Mouse (Mus musculus): ENCODE measurements at regions not wholly inside any gene's neighbourhood (a gene's known extent, or its start where the extent isn't known, plus 50 kb on each side); places are given as distances from the start of the nearest gene placed in this dataset.

DNA sequence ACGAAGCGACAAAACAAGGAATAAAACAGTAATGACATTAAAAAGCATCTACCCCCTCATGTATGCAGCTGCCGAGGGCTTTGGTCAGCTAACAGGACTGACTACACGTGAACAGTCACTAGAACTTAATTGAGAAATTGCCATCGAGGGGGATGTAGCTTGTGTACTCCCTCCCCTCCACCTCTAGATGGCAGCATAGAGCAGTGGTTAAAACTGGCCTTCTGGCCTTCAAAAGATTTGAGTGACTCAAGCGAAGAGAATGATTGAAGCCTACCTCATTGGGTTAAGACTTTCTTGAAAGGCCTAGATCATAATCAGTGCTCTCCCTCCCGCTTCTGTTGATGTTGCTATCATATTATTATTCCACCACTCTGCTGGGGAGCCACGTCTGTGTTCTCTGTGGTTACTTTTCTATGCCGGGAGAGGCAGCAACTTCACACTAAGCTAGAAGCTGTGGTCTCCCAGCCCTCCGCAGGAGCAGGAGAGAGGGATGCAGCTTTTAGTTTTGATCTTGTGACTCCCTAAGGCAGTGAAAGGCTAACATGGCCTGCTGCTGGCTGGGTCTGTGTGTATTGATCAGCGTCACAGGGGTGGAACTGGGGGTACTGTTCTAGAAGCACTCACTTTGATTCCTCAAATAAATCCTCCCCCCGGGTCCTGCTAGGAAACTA is 132.7 kb upstream of the Hs3st2 start:
- Histone ChIP-seq H3K9ac (replicated peaks; ENCODE audit: low read depth, low read length) (no peak overlapping the region), H3K36me3 (ENCODE audit: control insufficient read depth, insufficient read depth, low read length) (no peaks in the 10 kb centered on the region), H3K9me3 (ENCODE audit: control insufficient read depth, low read length) (no peaks in the 10 kb centered on the region), H3K27ac (ENCODE audit: low read depth, low read length) (peak overlapping the region; percentile 45; the same call in 1 of the 2 replicates), H3K4me1 (ENCODE audit: control insufficient read depth, insufficient read depth, low read length) (no peaks in the 10 kb centered on the region), H3K4me3 (ENCODE audit: low read depth, low read length) (no peak overlapping the region), H3K27me3 (ENCODE audit: control insufficient read depth, insufficient read depth, low read length) (no peaks in the 10 kb centered on the region), H3K4me2 (ENCODE audit: low read depth, low read length) (no peak overlapping the region)
- 48% methylated on average over 12 of the region's 12 CpGs for WGBS
- peak; percentile 70 for ATAC-seq (ENCODE audit: low read depth)

DNA sequence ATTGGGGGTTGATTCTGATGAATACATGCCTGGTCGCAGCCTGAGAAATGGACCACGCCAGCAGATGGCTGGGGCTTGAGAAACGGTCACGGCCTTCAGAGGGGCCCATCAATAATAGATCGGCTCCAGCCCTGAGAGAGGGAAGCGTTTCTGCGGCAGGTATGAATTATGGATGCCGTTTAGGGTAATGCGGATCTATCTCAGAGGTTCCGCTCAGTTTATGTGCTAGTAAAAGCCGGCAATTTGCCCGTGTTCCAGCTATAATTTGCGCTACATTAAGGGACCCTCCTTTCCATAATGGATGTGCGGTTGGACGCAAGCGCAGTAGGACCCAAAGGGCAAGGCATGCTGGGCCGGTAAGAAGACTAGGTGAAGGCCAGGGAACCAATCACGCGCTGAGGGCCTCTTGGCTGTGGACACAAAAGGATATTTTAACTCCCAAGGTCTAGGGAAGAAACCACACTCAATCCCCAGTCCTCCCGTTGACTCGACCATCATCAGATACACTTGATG is 132.1 kb upstream of the Hs3st2 start:
- ATAC-seq (ENCODE audit: low read depth): peak; percentile 71; the same call in 1 of the 2 replicates
- no peak overlapping the region for H3K4me3 ChIP-seq (ENCODE audit: low read depth, low read length)
- 62% methylated on average over 21 of the region's 21 CpGs for WGBS
- peak overlapping the region; percentile 45; the same call in 1 of the 2 replicates for H3K27ac ChIP-seq (ENCODE audit: low read depth, low read length)
- H3K9me3 ChIP-seq (ENCODE audit: control insufficient read depth, low read length): no peaks in the 10 kb centered on the region
- no peaks in the 10 kb centered on the region for H3K4me1 ChIP-seq (ENCODE audit: control insufficient read depth, insufficient read depth, low read length)
- H3K9ac ChIP-seq (replicated peaks; ENCODE audit: low read depth, low read length): no peak overlapping the region
- no peaks in the 10 kb centered on the region for H3K36me3 ChIP-seq (ENCODE audit: control insufficient read depth, insufficient read depth, low read length)
- H3K4me2 ChIP-seq (ENCODE audit: low read depth, low read length): no peak overlapping the region
- H3K27me3 ChIP-seq (ENCODE audit: control insufficient read depth, insufficient read depth, low read length): no peaks in the 10 kb centered on the region

DNA sequence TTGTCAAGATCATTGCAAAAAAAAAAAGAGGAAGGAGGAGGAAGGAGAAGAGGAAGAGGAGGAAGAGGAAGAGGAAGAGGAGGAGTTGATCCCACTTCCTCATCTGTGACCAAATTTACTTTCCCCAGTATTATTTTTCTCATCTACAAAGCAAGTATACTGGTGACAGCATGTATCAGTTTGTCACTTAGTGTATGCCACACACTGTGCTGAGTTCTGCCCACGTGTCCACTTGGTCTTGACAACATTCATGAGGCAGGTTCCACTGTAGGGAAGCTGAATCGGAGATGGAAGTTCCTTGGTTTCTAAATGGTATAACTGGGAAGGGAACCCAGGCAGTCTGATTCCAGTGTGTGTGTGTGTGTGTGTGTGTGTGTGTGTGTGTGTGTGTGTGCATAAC is 122.3 kb upstream of the Hs3st2 start:
- no peak for ATAC-seq (ENCODE audit: low read depth)
- Histone ChIP-seq H3K4me2 (ENCODE audit: low read depth, low read length) (no peak overlapping the region), H3K9ac (replicated peaks; ENCODE audit: low read depth, low read length) (no peak overlapping the region), H3K27me3 (ENCODE audit: control insufficient read depth, insufficient read depth, low read length) (no peaks in the 10 kb centered on the region), H3K36me3 (ENCODE audit: control insufficient read depth, insufficient read depth, low read length) (no peaks in the 10 kb centered on the region), H3K9me3 (ENCODE audit: control insufficient read depth, low read length) (no peaks in the 10 kb centered on the region), H3K27ac (ENCODE audit: low read depth, low read length) (no peak overlapping the region), H3K4me3 (ENCODE audit: low read depth, low read length) (no peak overlapping the region), H3K4me1 (ENCODE audit: control insufficient read depth, insufficient read depth, low read length) (no peaks in the 10 kb centered on the region)
- WGBS: 75% methylated on average over 2 of the region's 2 CpGs

DNA sequence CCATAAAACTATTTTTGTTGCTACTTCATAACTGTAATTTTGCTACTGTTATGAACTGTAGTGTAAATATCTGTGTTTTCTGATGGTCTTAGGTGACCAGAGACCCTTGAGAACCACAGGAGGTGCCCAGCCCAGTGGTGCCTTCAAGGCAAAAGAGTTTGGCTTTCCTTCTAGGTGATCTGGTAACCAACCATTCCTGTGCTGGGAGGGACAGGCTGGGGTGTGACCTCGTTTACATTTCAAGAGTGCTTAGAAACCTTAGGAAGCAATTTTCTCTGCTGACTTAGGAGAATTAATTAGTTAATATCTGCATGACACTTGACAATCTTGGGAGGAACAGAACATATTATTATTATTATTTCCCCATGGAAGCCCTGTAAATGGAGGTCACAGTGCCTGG is 111.1 kb upstream of the Hs3st2 start:
- Histone ChIP-seq H3K9me3 (ENCODE audit: control insufficient read depth, low read length) (no peaks in the 10 kb centered on the region), H3K36me3 (ENCODE audit: control insufficient read depth, insufficient read depth, low read length) (no peaks in the 10 kb centered on the region), H3K4me1 (ENCODE audit: control insufficient read depth, insufficient read depth, low read length) (no peaks in the 10 kb centered on the region), H3K4me2 (ENCODE audit: low read depth, low read length) (no peak overlapping the region), H3K27ac (ENCODE audit: low read depth, low read length) (no peak overlapping the region), H3K9ac (replicated peaks; ENCODE audit: low read depth, low read length) (no peak overlapping the region), H3K4me3 (ENCODE audit: low read depth, low read length) (no peak overlapping the region), H3K27me3 (ENCODE audit: control insufficient read depth, insufficient read depth, low read length) (no peaks in the 10 kb centered on the region)
- 39% methylated on average over 1 of the region's 1 CpGs for WGBS
- ATAC-seq (ENCODE audit: low read depth): no peak

DNA sequence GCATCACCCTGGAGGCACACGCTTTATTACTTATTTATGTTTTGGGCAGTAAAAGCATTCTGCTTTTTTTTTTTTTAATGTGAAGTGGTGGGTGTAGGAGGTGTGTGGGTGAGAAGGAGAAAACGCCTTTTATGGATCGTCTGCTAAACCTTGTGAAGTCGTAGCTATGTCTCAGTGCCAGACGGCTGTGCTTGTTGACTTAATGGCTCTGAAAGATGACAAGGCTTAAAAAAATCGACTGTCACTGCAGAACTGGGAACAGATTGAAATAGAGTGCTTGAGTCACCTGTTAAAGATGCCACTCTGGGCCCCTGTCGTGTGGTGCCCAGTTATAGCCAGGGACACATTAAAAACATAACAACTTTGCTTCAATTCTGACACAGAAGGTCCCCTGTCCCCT is 109.5 kb upstream of the Hs3st2 start:
- Histone ChIP-seq H3K27ac (ENCODE audit: low read depth, low read length) (no peak overlapping the region), H3K9ac (replicated peaks; ENCODE audit: low read depth, low read length) (no peak overlapping the region), H3K9me3 (ENCODE audit: control insufficient read depth, low read length) (no peaks in the 10 kb centered on the region), H3K27me3 (ENCODE audit: control insufficient read depth, insufficient read depth, low read length) (no peaks in the 10 kb centered on the region), H3K4me3 (ENCODE audit: low read depth, low read length) (no peak overlapping the region), H3K36me3 (ENCODE audit: control insufficient read depth, insufficient read depth, low read length) (no peaks in the 10 kb centered on the region), H3K4me1 (ENCODE audit: control insufficient read depth, insufficient read depth, low read length) (no peaks in the 10 kb centered on the region), H3K4me2 (ENCODE audit: low read depth, low read length) (no peak overlapping the region)
- ATAC-seq (ENCODE audit: low read depth): no peak
- WGBS: 62% methylated on average over 7 of the region's 7 CpGs

DNA sequence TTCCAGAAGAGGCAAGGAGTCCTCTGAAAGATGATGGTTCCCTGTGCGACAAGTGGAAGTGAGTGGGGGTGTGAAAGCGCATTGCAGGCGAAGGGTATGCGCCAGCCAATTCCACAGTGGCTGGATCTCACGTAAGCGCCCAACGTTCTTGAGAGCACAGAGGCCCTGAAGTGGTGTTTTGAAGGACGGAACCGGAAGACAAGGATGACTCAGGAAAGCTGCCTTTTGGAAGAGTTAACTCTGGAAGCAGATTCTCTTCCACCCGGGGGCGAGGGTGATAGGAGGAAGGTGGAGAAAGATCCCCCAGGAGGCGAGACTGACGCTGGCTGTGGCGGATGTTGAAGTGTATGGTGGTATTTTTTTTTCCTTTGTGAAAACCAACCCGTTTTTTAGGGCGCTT is 101.9 kb upstream of the Hs3st2 start:
- no peak overlapping the region for H3K4me2 ChIP-seq (ENCODE audit: low read depth, low read length)
- no peaks in the 10 kb centered on the region for H3K27me3 ChIP-seq (ENCODE audit: control insufficient read depth, insufficient read depth, low read length)
- H3K4me1 ChIP-seq (ENCODE audit: control insufficient read depth, insufficient read depth, low read length): no peaks in the 10 kb centered on the region
- H3K9me3 ChIP-seq (ENCODE audit: control insufficient read depth, low read length): no peaks in the 10 kb centered on the region
- ATAC-seq (ENCODE audit: low read depth): no peak
- 88% methylated on average over 16 of the region's 16 CpGs for WGBS
- no peak overlapping the region for H3K27ac ChIP-seq (ENCODE audit: low read depth, low read length)
- no peak overlapping the region for H3K4me3 ChIP-seq (ENCODE audit: low read depth, low read length)
- no peak overlapping the region for H3K9ac ChIP-seq (replicated peaks; ENCODE audit: low read depth, low read length)
- no peaks in the 10 kb centered on the region for H3K36me3 ChIP-seq (ENCODE audit: control insufficient read depth, insufficient read depth, low read length)

DNA sequence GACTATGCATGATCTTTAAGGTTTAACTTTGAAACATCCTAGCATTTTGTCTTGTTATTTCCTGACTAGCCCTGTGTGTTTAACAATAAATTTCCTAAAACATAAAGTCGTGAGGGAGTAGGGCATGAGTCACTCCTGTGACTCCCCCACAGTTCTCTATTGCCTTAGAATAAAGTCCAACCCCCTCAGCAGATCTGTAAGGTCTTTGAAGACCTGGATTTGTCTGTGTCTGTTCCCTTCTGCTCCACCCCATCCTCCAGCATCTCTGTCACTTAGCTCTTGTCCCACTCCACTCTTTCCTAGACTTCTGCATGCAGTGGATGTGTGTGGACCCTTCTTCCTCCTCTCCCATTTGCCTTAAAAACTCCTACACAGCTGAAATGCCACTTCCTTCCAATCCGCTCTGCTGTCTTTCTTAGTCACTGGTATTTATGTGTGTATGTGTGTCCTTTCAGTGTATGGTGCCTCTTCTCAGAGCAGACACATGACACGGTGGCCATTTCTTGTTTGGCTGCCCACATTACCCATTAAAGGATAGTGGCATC is 95.4 kb upstream of the Hs3st2 start:
- ATAC-seq (ENCODE audit: low read depth): no peak
- H3K9ac ChIP-seq (replicated peaks; ENCODE audit: low read depth, low read length): no peak overlapping the region
- H3K36me3 ChIP-seq (ENCODE audit: control insufficient read depth, insufficient read depth, low read length): no peaks in the 10 kb centered on the region
- WGBS: 90% methylated on average over 3 of the region's 3 CpGs
- no peak overlapping the region for H3K27ac ChIP-seq (ENCODE audit: low read depth, low read length)
- H3K4me2 ChIP-seq (ENCODE audit: low read depth, low read length): no peak overlapping the region
- no peaks in the 10 kb centered on the region for H3K4me1 ChIP-seq (ENCODE audit: control insufficient read depth, insufficient read depth, low read length)
- H3K27me3 ChIP-seq (ENCODE audit: control insufficient read depth, insufficient read depth, low read length): no peaks in the 10 kb centered on the region
- H3K9me3 ChIP-seq (ENCODE audit: control insufficient read depth, low read length): no peaks in the 10 kb centered on the region
- no peak overlapping the region for H3K4me3 ChIP-seq (ENCODE audit: low read depth, low read length)

DNA sequence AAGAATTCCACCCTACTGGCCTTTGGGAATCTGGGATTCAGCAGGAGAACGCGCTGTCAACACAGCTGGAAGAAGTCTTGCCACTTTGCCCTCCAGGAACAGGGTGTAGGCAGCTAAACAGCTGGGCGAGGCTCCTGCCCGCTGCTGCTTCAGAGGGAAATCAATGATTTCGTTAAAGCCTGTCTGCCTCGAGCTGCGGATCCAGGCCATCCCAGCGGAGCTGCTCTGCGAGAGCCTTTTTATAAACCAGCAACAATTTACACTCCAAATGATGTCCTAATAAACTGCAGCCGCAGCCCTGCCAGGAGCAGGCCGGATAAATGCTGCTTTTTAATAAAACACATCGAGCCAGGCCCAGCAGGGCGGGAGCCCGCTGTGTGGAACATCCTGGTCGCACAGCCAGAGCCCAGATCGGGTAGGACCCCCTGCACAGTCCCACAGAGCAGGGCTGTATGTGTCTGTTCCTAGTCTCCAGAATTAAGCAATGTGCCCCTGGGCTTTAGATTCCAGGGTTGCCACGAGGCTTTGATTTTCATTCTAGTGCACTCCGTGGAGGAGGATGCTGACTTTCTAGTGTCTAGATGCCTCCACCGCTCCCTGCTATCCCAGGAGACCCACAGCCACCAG is 78.6 kb upstream of the Hs3st2 start:
- ATAC-seq (ENCODE audit: low read depth): peak; percentile 68; the same call in 1 of the 2 replicates

DNA sequence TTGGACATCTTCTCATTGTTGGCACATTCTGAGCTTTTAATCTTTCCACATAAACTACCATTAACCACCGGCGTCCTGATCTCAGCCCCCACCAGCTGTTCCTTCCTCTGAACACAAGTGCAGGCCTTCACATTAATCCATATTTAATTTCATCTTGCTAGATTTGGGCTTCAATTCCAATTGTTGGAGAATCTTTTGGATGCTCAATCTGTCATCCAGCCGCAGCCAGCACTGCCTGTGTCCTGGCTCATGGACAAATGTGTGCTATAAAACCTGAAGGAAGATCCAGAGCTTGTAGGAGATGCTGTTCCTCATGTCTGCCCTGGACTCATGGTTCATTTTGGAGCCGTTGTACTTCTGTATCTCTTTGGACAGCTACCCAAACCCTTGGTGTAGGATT is 77.1 kb upstream of the Hs3st2 start:
- Histone ChIP-seq H3K9me3 (ENCODE audit: control insufficient read depth, low read length) (no peaks in the 10 kb centered on the region), H3K4me2 (ENCODE audit: low read depth, low read length) (no peak overlapping the region), H3K36me3 (ENCODE audit: control insufficient read depth, insufficient read depth, low read length) (no peaks in the 10 kb centered on the region), H3K4me1 (ENCODE audit: control insufficient read depth, insufficient read depth, low read length) (peaks cover 6% of the 10 kb centered on the region; the same call in 1 of the 2 replicates), H3K27ac (ENCODE audit: low read depth, low read length) (no peak overlapping the region), H3K9ac (replicated peaks; ENCODE audit: low read depth, low read length) (no peak overlapping the region), H3K4me3 (ENCODE audit: low read depth, low read length) (no peak overlapping the region), H3K27me3 (ENCODE audit: control insufficient read depth, insufficient read depth, low read length) (no peaks in the 10 kb centered on the region)
- 78% methylated on average over 4 of the region's 4 CpGs for WGBS
- ATAC-seq (ENCODE audit: low read depth): no peak

More for the DNA sequence above, 78.6 kb upstream of the Hs3st2 start:
- H3K36me3 ChIP-seq (ENCODE audit: control insufficient read depth, insufficient read depth, low read length): no peaks in the 10 kb centered on the region
- H3K4me2 ChIP-seq (ENCODE audit: low read depth, low read length): peak overlapping the region; percentile 27; the same call in 1 of the 2 replicates
- 12% methylated on average over 19 of the region's 19 CpGs for WGBS
- H3K4me1 ChIP-seq (ENCODE audit: control insufficient read depth, insufficient read depth, low read length): peaks cover 6% of the 10 kb centered on the region; the same call in 1 of the 2 replicates
- H3K27me3 ChIP-seq (ENCODE audit: control insufficient read depth, insufficient read depth, low read length): no peaks in the 10 kb centered on the region
- no peaks in the 10 kb centered on the region for H3K9me3 ChIP-seq (ENCODE audit: control insufficient read depth, low read length)
- no peak overlapping the region for H3K4me3 ChIP-seq (ENCODE audit: low read depth, low read length)
- 0 out of 2 replicates have a peak overlapping the region, but pooled peaks have one; percentile 1 for H3K27ac ChIP-seq (ENCODE audit: low read depth, low read length)
- H3K9ac ChIP-seq (replicated peaks; ENCODE audit: low read depth, low read length): no peak overlapping the region; the same call in 1 of the 2 replicates

Measured in neural tube, embryonic 14.5 days (tissue).